15 mouse cellular contexts compared by ENCODE assay signal in genomic region chr10:109136763-109137732, GRCm38 (mm10).
DNase-seq lines count a peak whose midpoint lies in the region; ATAC-seq and TF ChIP-seq lines count a peak whose summit lies in the region.
"Had no signal": no experiment of that assay in that cellular context is flagged by ENCODE, and none has a peak within 500 bp of the region (broad histone marks: within the 10 kb centered on the region; RNA-seq: fewer than 3 reads in every experiment).

No protein-coding gene starts in this region.

- no peak for DNase-seq in gastrocnemius, adult 2 months
- no peak for DNase-seq in gastrocnemius, postnatal 25 days
- peak; percentile 15 for DNase-seq in lung, embryonic 14.5 days
- DNase-seq in lung, postnatal 10 days: no peak
- DNase-seq in Patski (ENCODE audit: low read depth, low spot score): peak; percentile 6
- no peak for DNase-seq in embryo, embryonic 9.5 days (ENCODE audit: extremely low spot score)
- no peak for DNase-seq in adrenal gland, postnatal 25 days
- DNase-seq: embryo, embryonic 11 days; kidney, postnatal 25 days; thymus, adult 18-20 months had no signal

- no peak overlapping the region for H3K4me2 ChIP-seq in lung, embryonic 14.5 days
- H3K4me2 ChIP-seq in myocyte (ENCODE audit: low read depth): peak overlapping the region; percentile 73
- H3K4me2 ChIP-seq: hindbrain, embryonic 14.5 days; neural tube, embryonic 12.5 days had no signal

- H3K36me3 ChIP-seq in lung, embryonic 14.5 days (ENCODE audit: insufficient read depth): no peaks in the 10 kb centered on the region
- H3K36me3 ChIP-seq in myocyte (ENCODE audit: control insufficient read depth, insufficient read depth): no peaks in the 10 kb centered on the region
- H3K36me3 ChIP-seq: midbrain, embryonic 10.5 days; neural tube, embryonic 12.5 days had no signal

- CTCF ChIA-PET in Patski (lab: Charles Lee): no interaction called here

- H3K9me3 ChIP-seq in lung, embryonic 14.5 days (ENCODE audit: low read depth, low read length): no peaks in the 10 kb centered on the region
- H3K9me3 ChIP-seq: midbrain, embryonic 10.5 days; neural tube, embryonic 12.5 days had no signal

- POLR2A ChIA-PET in Patski (lab: Charles Lee): no interaction called here

- no peak overlapping the region for H3K9ac ChIP-seq in lung, embryonic 14.5 days
- H3K9ac ChIP-seq: hindbrain, embryonic 14.5 days; neural tube, embryonic 12.5 days had no signal

- WGBS in lung, embryonic 14.5 days: 56% methylated on average over 3 of the region's 3 CpGs

- TF ChIP-seq CTCF in gastrocnemius, adult 2 months (IDR thresholded peaks at IDR 0.05): no peak
- no peak for TF ChIP-seq CTCF in lung, embryonic 14.5 days (IDR thresholded peaks at IDR 0.05; ENCODE audit: low read depth)
- TF ChIP-seq CTCF in Patski (IDR thresholded peaks at IDR 0.05): no peak

- peak overlapping the region; percentile 62 for H3K4me3 ChIP-seq in gastrocnemius, adult 2 months
- H3K4me3 ChIP-seq in lung, embryonic 14.5 days (ENCODE audit: low read depth, low read length): no peak overlapping the region
- no peak overlapping the region for H3K4me3 ChIP-seq in myocyte
- H3K4me3 ChIP-seq: midbrain, embryonic 10.5 days; neural tube, embryonic 12.5 days had no signal

- no peaks in the 10 kb centered on the region for H3K79me2 ChIP-seq in myocyte (ENCODE audit: control insufficient read depth, insufficient read depth)

- no peaks in the 10 kb centered on the region for H3K27me3 ChIP-seq in lung, embryonic 14.5 days (ENCODE audit: insufficient read depth, low read length)
- no peaks in the 10 kb centered on the region for H3K27me3 ChIP-seq in Patski
- no peaks in the 10 kb centered on the region for H3K27me3 ChIP-seq in myocyte (ENCODE audit: control insufficient read depth, insufficient read depth, insufficient read length)
- H3K27me3 ChIP-seq: neural tube, embryonic 12.5 days had no signal

- ATAC-seq in lung, embryonic 14.5 days (ENCODE audit: insufficient read depth): no peak
- peak; percentile 86 for ATAC-seq in Patski
- ATAC-seq: forebrain, embryonic 16.5 days had no signal

- H3ac ChIP-seq in myocyte (ENCODE audit: control insufficient read depth, insufficient read length): no peak overlapping the region

- no peaks in the 10 kb centered on the region for H3K4me1 ChIP-seq in lung, embryonic 14.5 days (ENCODE audit: insufficient read depth)
- H3K4me1 ChIP-seq: midbrain, embryonic 10.5 days; neural tube, embryonic 12.5 days had no signal

- in situ Hi-C loops in Patski (cut with MboI; ENCODE audit: low pct_unique_long_range_greater_than_20kb): no loop called here

- intact Hi-C loops in gastrocnemius, adult 2 months (cut with DNase I): no loop called here

- no peak for TF ChIP-seq POLR2A in myocyte (IDR thresholded peaks at IDR 0.05; ENCODE audit: insufficient read length, low read depth)

- H3K27ac ChIP-seq in gastrocnemius, adult 2 months: no peak overlapping the region; the same call in 1 of the 2 replicates
- no peak overlapping the region for H3K27ac ChIP-seq in lung, embryonic 14.5 days (ENCODE audit: low read depth)
- H3K27ac ChIP-seq: hindbrain, embryonic 14.5 days; midbrain, embryonic 10.5 days; neural tube, embryonic 12.5 days had no signal

TF ChIP-seq in myocyte, 11 proteins besides CTCF, POLR2A, EP300 and RAD21:
- TF ChIP-seq TCF3 (IDR thresholded peaks at IDR 0.05; ENCODE audit: insufficient read length, low read depth) (no peak), SRF (IDR thresholded peaks at IDR 0.05; ENCODE audit: control insufficient read depth, insufficient read length, low read depth) (no peak), POLR2AphosphoS2 (IDR thresholded peaks at IDR 0.05; ENCODE audit: insufficient read length, low read depth) (no peak), MYOD1 (IDR thresholded peaks at IDR 0.05; ENCODE audit: control insufficient read depth in 1 of 3, insufficient read length in 2 of 3, low read depth in 2 of 3) (no peak), REST (IDR thresholded peaks at IDR 0.05; ENCODE audit: insufficient read depth, insufficient read length) (no peak), USF1 (IDR thresholded peaks at IDR 0.05; ENCODE audit: low read depth) (no peak), CEBPB (IDR thresholded peaks at IDR 0.05; ENCODE audit: insufficient read depth, poor library complexity, severe bottlenecking) (no peak), E2F4 (IDR thresholded peaks at IDR 0.05; ENCODE audit: insufficient read depth) (no peak), MAX (IDR thresholded peaks at IDR 0.05; ENCODE audit: low read depth) (no peak), TCF12 (IDR thresholded peaks at IDR 0.05; ENCODE audit: insufficient read depth, poor library complexity, severe bottlenecking) (no peak), MYOG (IDR thresholded peaks at IDR 0.05; ENCODE audit: control insufficient read depth in 1 of 3, insufficient read depth in 1 of 3, insufficient read length in 2 of 3, low read depth in 2 of 3) (no peak)

Comparison
In these comparisons a context has a peak if more than half of its experiments do, and no peak if none do; other contexts are left out.
1. DNase-seq: peak in lung, embryonic 14.5 days (single experiment) and Patski (single experiment); none in gastrocnemius, adult 2 months (single experiment), gastrocnemius, postnatal 25 days (single experiment), lung, postnatal 10 days (single experiment), embryo, embryonic 9.5 days (single experiment) and adrenal gland, postnatal 25 days (single experiment).